Mouse (Mus musculus): Measurements from ENCODE around the gene Zfp366. TPM values are rescaled to one million over a fixed set of nuclear protein-coding genes. Genes with fewer than 3 reads are reported as not detected.
A peak's percentile ranks its signal among the peaks of the same experiment; 100 is the strongest.

Gene Zfp366
- polyA plus RNA-seq, 1 experiment = 4.3 TPM

DNA sequence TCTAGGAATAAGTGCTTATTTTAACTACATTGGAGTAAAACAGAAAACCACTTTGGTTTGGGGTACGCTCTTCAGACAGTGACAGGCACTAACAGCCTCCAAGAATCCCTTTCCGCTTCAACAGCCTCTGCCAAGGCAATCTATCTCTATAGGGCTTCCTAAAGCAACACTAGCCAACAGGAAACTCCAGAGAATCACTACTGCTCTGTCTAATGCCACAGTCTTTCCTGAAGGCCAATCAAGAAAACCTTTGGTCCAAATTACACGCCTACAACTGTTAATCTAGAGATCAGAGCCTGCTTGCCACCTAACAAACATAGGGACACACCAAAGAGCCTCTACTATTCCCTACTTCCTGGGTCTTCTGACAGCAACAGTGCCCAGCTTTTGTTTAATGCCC lies 42.2 kb downstream of the Zfp366 start:
- 80% methylated on average over 3 of the region's 3 CpGs for WGBS
- H3K4me3 ChIP-seq (ENCODE audit: insufficient read depth, low read depth, low read length) = no peak overlapping the region
- H3K27ac ChIP-seq (ENCODE audit: insufficient read depth, low read depth, low read length) = peak overlapping the region; percentile 65
- DNase-seq = no peak
- TF ChIP-seq CTCF (conservative IDR thresholded peaks at IDR 0.05; ENCODE audit: insufficient read depth, insufficient read length, low read depth, low read length) (no peak), POLR2A (IDR thresholded peaks at IDR 0.05; ENCODE audit: low read depth, low read length) (no peak)
- no peaks in the 10 kb centered on the region; the same call in 1 of the 2 replicates for H3K4me1 ChIP-seq (ENCODE audit: control insufficient read depth, insufficient read depth, low read length)
- H3K36me3 ChIP-seq (ENCODE audit: control insufficient read depth, insufficient read depth, low read length) = no peaks in the 10 kb centered on the region; the same call in 1 of the 2 replicates
- H3K27me3 ChIP-seq (replicated peaks; ENCODE audit: control insufficient read depth, insufficient read depth, low read length) = no peaks in the 10 kb centered on the region

DNA sequence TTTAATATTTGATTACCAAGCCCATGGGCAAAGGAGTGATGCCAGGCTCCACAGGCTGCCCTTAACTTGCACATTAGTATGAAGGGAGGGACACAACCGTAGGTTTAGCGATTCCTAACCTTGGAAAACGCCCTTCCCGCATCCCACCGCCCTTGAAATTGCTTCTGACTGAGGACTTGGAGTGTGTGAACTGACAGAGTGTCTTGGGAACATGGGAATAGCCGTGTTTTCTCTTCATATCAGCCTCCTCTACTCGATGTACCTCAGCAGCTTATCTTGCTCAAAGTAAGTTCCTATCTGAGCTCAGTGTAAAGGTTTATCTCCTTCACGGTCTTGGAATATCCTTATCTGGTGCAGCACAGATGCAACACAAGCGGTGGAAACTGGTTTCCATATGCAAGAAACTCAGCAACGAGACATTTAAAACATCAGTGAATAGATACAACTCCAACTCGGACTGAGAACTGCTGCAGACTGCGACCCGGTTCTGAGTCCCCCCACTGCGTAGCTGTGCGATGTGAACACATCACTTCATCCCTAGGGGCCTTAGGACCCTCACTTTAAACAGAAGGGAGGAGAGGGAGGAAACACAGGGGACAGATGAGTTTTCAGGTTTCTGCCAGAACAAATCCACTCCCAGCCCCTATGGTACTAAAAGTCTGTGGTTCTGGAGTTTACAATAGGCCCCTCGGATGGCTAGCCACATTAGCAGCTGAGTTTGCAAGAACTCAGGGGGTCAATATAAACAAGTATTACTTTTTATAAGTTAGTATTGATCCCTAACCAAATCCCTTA lies 43.0 kb downstream of the Zfp366 start:
- H3K4me1 ChIP-seq (ENCODE audit: control insufficient read depth, insufficient read depth, low read length) = no peaks in the 10 kb centered on the region; the same call in 1 of the 2 replicates
- H3K27ac ChIP-seq (ENCODE audit: insufficient read depth, low read depth, low read length) = 0 out of 2 replicates have a peak overlapping the region, but pooled peaks have one; percentile 41
- DNase-seq = no peak
- no peaks in the 10 kb centered on the region for H3K27me3 ChIP-seq (replicated peaks; ENCODE audit: control insufficient read depth, insufficient read depth, low read length)
- H3K36me3 ChIP-seq (ENCODE audit: control insufficient read depth, insufficient read depth, low read length) = no peaks in the 10 kb centered on the region; the same call in 1 of the 2 replicates
- WGBS = 91% methylated on average over 16 of the region's 16 CpGs
- H3K4me3 ChIP-seq (ENCODE audit: insufficient read depth, low read depth, low read length) = no peak overlapping the region
- TF ChIP-seq CTCF (conservative IDR thresholded peaks at IDR 0.05; ENCODE audit: insufficient read depth, insufficient read length, low read depth, low read length) (no peak), POLR2A (IDR thresholded peaks at IDR 0.05; ENCODE audit: low read depth, low read length) (no peak)

DNA sequence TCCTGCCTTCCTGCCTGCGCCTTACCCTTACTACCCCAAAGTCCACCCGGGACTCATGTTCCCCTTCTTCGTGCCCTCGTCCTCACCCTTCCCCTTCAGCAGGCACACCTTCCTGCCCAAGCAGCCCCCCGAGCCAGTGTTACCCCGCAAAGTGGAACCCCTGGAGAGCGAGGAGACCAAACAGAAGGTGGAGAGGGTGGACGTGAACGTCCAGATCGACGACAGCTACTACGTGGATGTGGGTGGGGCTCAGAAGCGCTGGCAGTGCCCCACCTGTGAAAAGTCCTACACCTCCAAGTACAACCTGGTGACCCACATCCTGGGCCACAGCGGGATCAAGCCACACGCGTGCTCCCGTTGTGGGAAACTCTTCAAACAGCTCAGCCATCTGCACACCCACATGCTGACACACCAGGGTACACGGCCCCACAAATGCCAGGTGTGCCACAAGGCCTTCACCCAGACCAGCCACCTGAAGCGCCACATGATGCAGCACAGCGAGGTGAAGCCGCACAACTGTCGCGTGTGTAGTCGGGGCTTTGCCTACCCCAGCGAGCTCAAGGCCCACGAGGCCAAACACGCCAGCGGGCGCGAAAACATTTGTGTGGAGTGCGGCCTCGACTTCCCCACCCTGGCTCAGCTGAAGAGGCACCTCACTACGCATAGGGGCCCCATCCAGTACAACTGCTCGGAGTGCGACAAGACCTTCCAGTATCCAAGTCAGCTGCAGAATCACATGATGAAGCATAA lies 44.4 kb downstream of the Zfp366 start:
- no peak overlapping the region for H3K27ac ChIP-seq (ENCODE audit: insufficient read depth, low read depth, low read length)
- no peak overlapping the region for H3K4me3 ChIP-seq (ENCODE audit: insufficient read depth, low read depth, low read length)
- 95% methylated on average over 35 of the region's 35 CpGs for WGBS
- no peaks in the 10 kb centered on the region for H3K27me3 ChIP-seq (replicated peaks; ENCODE audit: control insufficient read depth, insufficient read depth, low read length)
- DNase-seq = no peak
- H3K36me3 ChIP-seq (ENCODE audit: control insufficient read depth, insufficient read depth, low read length) = no peaks in the 10 kb centered on the region; the same call in 1 of the 2 replicates
- TF ChIP-seq POLR2A (IDR thresholded peaks at IDR 0.05; ENCODE audit: low read depth, low read length) (no peak), CTCF (conservative IDR thresholded peaks at IDR 0.05; ENCODE audit: insufficient read depth, insufficient read length, low read depth, low read length) (no peak)
- H3K4me1 ChIP-seq (ENCODE audit: control insufficient read depth, insufficient read depth, low read length) = no peaks in the 10 kb centered on the region

DNA sequence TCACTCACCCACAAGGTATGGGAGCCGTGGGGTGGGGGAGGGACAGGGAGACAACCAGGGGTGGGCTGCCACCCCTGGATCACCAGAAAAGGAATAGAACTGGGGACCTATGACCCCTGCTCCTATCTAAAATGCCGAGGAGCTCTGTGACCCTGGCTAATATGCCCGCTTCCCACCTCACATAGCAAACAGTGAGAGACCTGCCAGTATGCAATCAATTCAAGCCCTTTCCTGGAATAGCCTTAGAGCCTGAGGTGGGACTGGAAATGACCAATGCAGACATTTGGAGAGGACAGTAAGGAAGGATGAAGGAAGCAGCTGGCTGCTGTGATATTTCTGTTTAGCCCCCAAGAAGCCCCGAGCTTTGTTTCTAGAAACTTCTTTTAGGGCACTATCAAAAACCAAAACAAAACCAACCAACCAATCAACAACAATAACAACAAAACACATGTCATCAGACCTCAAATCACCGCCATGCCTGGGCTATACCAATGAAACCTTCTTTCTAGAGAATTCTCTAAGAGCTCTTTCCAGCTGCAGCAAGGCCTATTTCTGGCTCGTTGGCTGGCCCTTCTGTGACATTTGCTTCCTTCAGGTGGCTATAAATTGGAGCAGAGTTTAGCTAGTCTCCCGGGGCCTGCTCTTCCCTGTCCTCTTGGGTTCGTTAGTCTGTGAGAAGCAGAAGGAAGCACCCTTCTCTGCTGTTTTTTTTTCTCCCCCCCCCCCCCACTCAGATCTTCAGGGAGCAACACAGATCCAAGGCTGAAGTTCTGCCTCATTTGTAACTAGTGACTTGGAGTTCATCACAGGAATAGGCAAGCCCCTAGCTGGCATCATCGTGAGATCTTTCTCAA lies 45.2 kb downstream of the Zfp366 start:
- TF ChIP-seq CTCF (conservative IDR thresholded peaks at IDR 0.05; ENCODE audit: insufficient read depth, insufficient read length, low read depth, low read length) (no peak), POLR2A (IDR thresholded peaks at IDR 0.05; ENCODE audit: low read depth, low read length) (no peak)
- Histone ChIP-seq H3K4me1 (ENCODE audit: control insufficient read depth, insufficient read depth, low read length) (no peaks in the 10 kb centered on the region), H3K27ac (ENCODE audit: insufficient read depth, low read depth, low read length) (peak overlapping the region; percentile 84), H3K4me3 (ENCODE audit: insufficient read depth, low read depth, low read length) (no peak overlapping the region), H3K27me3 (replicated peaks; ENCODE audit: control insufficient read depth, insufficient read depth, low read length) (no peaks in the 10 kb centered on the region), H3K36me3 (ENCODE audit: control insufficient read depth, insufficient read depth, low read length) (no peaks in the 10 kb centered on the region; the same call in 1 of the 2 replicates)
- 58% methylated on average over 9 of the region's 9 CpGs for WGBS
- peak; percentile 43 for DNase-seq

DNA sequence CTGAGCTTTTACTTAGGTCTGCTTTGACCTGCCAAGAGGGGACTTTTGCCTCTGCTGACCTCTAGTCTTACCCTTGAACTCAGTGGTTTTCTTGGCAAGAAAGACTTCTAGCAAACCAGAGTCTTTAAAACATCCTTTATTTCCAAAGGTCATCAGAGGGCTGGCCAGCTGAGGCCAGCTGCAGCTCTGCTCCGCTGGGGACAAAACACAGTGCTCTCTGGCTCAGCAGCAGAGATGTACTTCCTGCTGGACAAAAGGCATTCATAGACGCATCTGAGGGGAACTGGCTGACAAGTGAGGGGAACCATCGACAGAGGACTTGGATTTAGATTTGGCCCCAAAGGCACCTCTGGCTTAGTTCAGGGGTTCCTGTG lies 45.9 kb downstream of the Zfp366 start:
- 37% methylated on average over 3 of the region's 3 CpGs for WGBS
- no peaks in the 10 kb centered on the region for H3K27me3 ChIP-seq (replicated peaks; ENCODE audit: control insufficient read depth, insufficient read depth, low read length)
- H3K27ac ChIP-seq (ENCODE audit: insufficient read depth, low read depth, low read length) = peak overlapping the region; percentile 84
- TF ChIP-seq POLR2A (IDR thresholded peaks at IDR 0.05; ENCODE audit: low read depth, low read length) = no peak
- H3K36me3 ChIP-seq (ENCODE audit: control insufficient read depth, insufficient read depth, low read length) = no peaks in the 10 kb centered on the region; the same call in 1 of the 2 replicates
- no peaks in the 10 kb centered on the region for H3K4me1 ChIP-seq (ENCODE audit: control insufficient read depth, insufficient read depth, low read length)
- peak; percentile 80 for DNase-seq
- H3K4me3 ChIP-seq (ENCODE audit: insufficient read depth, low read depth, low read length) = no peak overlapping the region

DNA sequence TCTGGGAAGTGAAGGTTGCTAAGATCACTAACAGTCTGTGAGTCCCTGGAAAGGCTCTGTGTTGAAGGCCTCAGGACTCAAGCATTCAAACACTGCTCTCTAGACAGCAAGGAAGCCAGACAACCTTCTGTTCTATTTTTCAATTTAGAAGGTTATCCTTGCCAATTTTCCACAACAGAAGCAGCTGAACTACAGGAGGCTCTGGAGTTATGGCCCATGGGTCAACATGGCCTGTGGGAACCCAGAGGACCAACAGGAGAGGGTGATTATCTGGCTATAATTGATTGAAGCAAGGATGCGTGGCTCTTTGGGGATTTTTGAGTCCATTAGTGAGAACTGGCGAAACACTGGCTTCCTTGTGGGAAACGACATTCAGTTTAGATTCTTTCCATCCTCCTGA lies 48.7 kb downstream of the Zfp366 start:
- Histone ChIP-seq H3K4me3 (ENCODE audit: insufficient read depth, low read depth, low read length) (no peak overlapping the region), H3K27me3 (replicated peaks; ENCODE audit: control insufficient read depth, insufficient read depth, low read length) (no peaks in the 10 kb centered on the region), H3K36me3 (ENCODE audit: control insufficient read depth, insufficient read depth, low read length) (no peaks in the 10 kb centered on the region), H3K27ac (ENCODE audit: insufficient read depth, low read depth, low read length) (no peak overlapping the region), H3K4me1 (ENCODE audit: control insufficient read depth, insufficient read depth, low read length) (peaks cover 14% of the 10 kb centered on the region)
- TF ChIP-seq CTCF (conservative IDR thresholded peaks at IDR 0.05; ENCODE audit: insufficient read depth, insufficient read length, low read depth, low read length) = no peak
- no peak for TF ChIP-seq POLR2A (IDR thresholded peaks at IDR 0.05; ENCODE audit: low read depth, low read length)
- whole genome bisulfite sequencing = 72% methylated on average over 3 of the region's 3 CpGs
- DNase-seq = no peak

All from kidney, adult 2 months (tissue).